Mouse (Mus musculus): ENCODE results near the gene Setd3.

DNA sequence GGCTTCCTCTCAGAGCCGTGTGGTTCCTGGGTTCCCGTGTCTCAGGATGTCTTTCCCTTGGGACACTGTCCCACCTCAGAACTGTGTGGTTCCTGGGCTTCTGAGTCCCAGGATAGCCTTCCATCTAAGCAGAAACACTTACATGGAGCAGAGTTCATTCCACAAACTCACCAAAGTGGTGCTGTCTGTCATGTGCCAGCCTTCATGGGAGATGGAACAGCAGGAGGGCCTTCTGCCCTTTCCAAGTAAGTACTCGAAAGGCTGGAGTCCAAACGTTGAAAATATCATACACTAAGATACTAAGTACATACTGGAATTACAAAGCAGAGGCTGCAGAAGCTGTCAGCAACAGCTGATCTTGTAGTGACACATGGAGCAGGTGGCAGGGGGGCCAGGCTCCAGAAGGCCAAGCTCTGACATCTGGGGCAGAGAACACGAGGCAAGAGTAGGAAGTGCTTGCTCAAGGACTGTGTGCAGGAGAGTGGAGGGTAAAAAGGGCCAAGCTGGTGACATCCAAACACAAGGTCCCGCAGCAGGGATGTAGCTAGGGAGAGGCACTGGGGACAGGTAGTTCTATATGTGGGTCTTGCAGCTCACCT lies 43.4 kb downstream of the Setd3 start:
- no peak for TF ChIP-seq GATA1 (IDR thresholded peaks at IDR 0.05; ENCODE audit: low read length)
- TF ChIP-seq TAL1 (IDR thresholded peaks at IDR 0.05; ENCODE audit: low read length) = no peak
